Mouse (Mus musculus): ENCODE results near the gene Rnf224. TPM values are rescaled to one million over a fixed set of nuclear protein-coding genes. Genes with fewer than 3 reads are reported as not detected.

The Rnf224 gene
- polyA plus RNA-seq, 1 experiment from 2014 or later = 0.69 TPM

GRCm38 (mm10) chr2:25186575-25186930, 50.0 kb downstream of the Rnf224 start:
- H3K9ac ChIP-seq (replicated peaks; ENCODE audit: low read length) = peak overlapping the region; percentile 70; the same call in 1 of the 2 replicates

GRCm38 (mm10) chr2:25185625-25186574, 50.7 kb downstream of the Rnf224 start:
- WGBS = under 1% methylated on average over 60 of the region's 64 CpGs
- peaks cover 23% of the 10 kb centered on the region for H3K27me3 ChIP-seq (ENCODE audit: insufficient read depth, low read length)
- peaks cover 38% of the 10 kb centered on the region for H3K4me1 ChIP-seq (ENCODE audit: insufficient read depth, low read length)
- no peaks in the 10 kb centered on the region for H3K9me3 ChIP-seq (ENCODE audit: low read length)
- peak overlapping the region; percentile 82 for H3K4me2 ChIP-seq (replicated peaks; ENCODE audit: low read depth, low read length)
- peak overlapping the region; percentile 70 for H3K9ac ChIP-seq (replicated peaks; ENCODE audit: low read length)
- H3K4me3 ChIP-seq (ENCODE audit: low read length) = peak overlapping the region; percentile 56
- peak overlapping the region; percentile 81 for H3K27ac ChIP-seq (ENCODE audit: low read length)
- peak; percentile 69 for ATAC-seq (ENCODE audit: low FRiP score, low TSS enrichment)
- H3K36me3 ChIP-seq (ENCODE audit: insufficient read depth, low read length) = peaks cover 2% of the 10 kb centered on the region; the same call in 1 of the 2 replicates

More at GRCm38 (mm10) chr2:25186575-25186930, 50.0 kb downstream of the Rnf224 start:
- ATAC-seq (ENCODE audit: low FRiP score, low TSS enrichment) = no peak; the same call in 1 of the 2 replicates
- Histone ChIP-seq H3K9me3 (ENCODE audit: low read length) (no peaks in the 10 kb centered on the region), H3K27me3 (ENCODE audit: insufficient read depth, low read length) (peaks cover 17% of the 10 kb centered on the region; the same call in 1 of the 2 replicates), H3K36me3 (ENCODE audit: insufficient read depth, low read length) (peaks cover 2% of the 10 kb centered on the region; the same call in 1 of the 2 replicates), H3K4me1 (ENCODE audit: insufficient read depth, low read length) (peaks cover 33% of the 10 kb centered on the region), H3K4me2 (replicated peaks; ENCODE audit: low read depth, low read length) (peak overlapping the region; percentile 82), H3K27ac (ENCODE audit: low read length) (no peak overlapping the region), H3K4me3 (ENCODE audit: low read length) (peak overlapping the region; percentile 56)
- WGBS = 38% methylated on average over 5 of the region's 5 CpGs

GRCm38 (mm10) chr2:25184496-25184895, 52.1 kb downstream of the Rnf224 start:
- peaks cover 31% of the 10 kb centered on the region for H3K27me3 ChIP-seq (ENCODE audit: insufficient read depth, low read length)
- H3K4me2 ChIP-seq (replicated peaks; ENCODE audit: low read depth, low read length) = no peak overlapping the region
- no peak overlapping the region for H3K27ac ChIP-seq (ENCODE audit: low read length)
- 93% methylated on average over 7 of the region's 7 CpGs for WGBS
- 0 out of 2 replicates have a peak overlapping the region, but pooled peaks have one; percentile 11 for H3K9ac ChIP-seq (replicated peaks; ENCODE audit: low read length)
- no peak for ATAC-seq (ENCODE audit: low FRiP score, low TSS enrichment)
- peaks cover 2% of the 10 kb centered on the region; the same call in 1 of the 2 replicates for H3K36me3 ChIP-seq (ENCODE audit: insufficient read depth, low read length)
- no peaks in the 10 kb centered on the region for H3K9me3 ChIP-seq (ENCODE audit: low read length)
- peaks cover 47% of the 10 kb centered on the region for H3K4me1 ChIP-seq (ENCODE audit: insufficient read depth, low read length)
- no peak overlapping the region for H3K4me3 ChIP-seq (ENCODE audit: low read length)

Other genes with a start within 250 kb of the Rnf224 start
- 101 and 103 TPM in 2 replicates for gene Nsmf, start 182.4 kb downstream of the Rnf224 start, polyA plus RNA-seq (2015; fragmentation: Nextera tagmentation; extraction: Ambion mirVana)
- 8.6 and 10.0 TPM in 2 replicates for gene Entpd8, start 156.5 kb downstream of the Rnf224 start, polyA plus RNA-seq (2015; fragmentation: Nextera tagmentation; extraction: Ambion mirVana)
- 0.39 and 0.65 TPM in 2 replicates for gene Noxa1, start 141.6 kb downstream of the Rnf224 start, polyA plus RNA-seq (2015; fragmentation: Nextera tagmentation; extraction: Ambion mirVana)
- gene Nrarp, start 56.0 kb downstream of the Rnf224 start, polyA plus RNA-seq (2015; fragmentation: Nextera tagmentation; extraction: Ambion mirVana) = 18.4 and 18.8 TPM in 2 replicates
- 16.0 and 16.8 TPM in 2 replicates for gene Tor4a, start 39.9 kb downstream of the Rnf224 start, polyA plus RNA-seq (2015; fragmentation: Nextera tagmentation; extraction: Ambion mirVana)
- 131 and 138 TPM in 2 replicates for gene Nelfb, start 25.3 kb downstream of the Rnf224 start, polyA plus RNA-seq (2015; fragmentation: Nextera tagmentation; extraction: Ambion mirVana)
- 0.54 and 0.82 TPM in 2 replicates for gene Stpg3, start 22.1 kb downstream of the Rnf224 start, polyA plus RNA-seq (2015; fragmentation: Nextera tagmentation; extraction: Ambion mirVana)
- 0.37 TPM in 1 of 2 replicates, not detected in the other for gene Fam166a, start 18.0 kb downstream of the Rnf224 start, polyA plus RNA-seq (2015; fragmentation: Nextera tagmentation; extraction: Ambion mirVana)
- gene Tubb4b, start 12.1 kb downstream of the Rnf224 start, polyA plus RNA-seq (2015; fragmentation: Nextera tagmentation; extraction: Ambion mirVana) = 627 and 671 TPM in 2 replicates
- 1.9 and 2.0 TPM in 2 replicates for gene Slc34a3, start 2.4 kb downstream of the Rnf224 start, polyA plus RNA-seq (2015; fragmentation: Nextera tagmentation; extraction: Ambion mirVana)
- 24.0 and 26.3 TPM in 2 replicates for gene Rnf208, start 5.5 kb upstream of the Rnf224 start, polyA plus RNA-seq (2015; fragmentation: Nextera tagmentation; extraction: Ambion mirVana)
- gene Cysrt1, start 5.7 kb upstream of the Rnf224 start, polyA plus RNA-seq (2015; fragmentation: Nextera tagmentation; extraction: Ambion mirVana) = 0.21 and 0.30 TPM in 2 replicates
- gene AL732309.1, start 10.1 kb upstream of the Rnf224 start, polyA plus RNA-seq (2015; fragmentation: Nextera tagmentation; extraction: Ambion mirVana) = 6.1 and 7.0 TPM in 2 replicates
- 24.8 and 25.6 TPM in 2 replicates for gene Tmem203, start 18.7 kb upstream of the Rnf224 start, polyA plus RNA-seq (2015; fragmentation: Nextera tagmentation; extraction: Ambion mirVana)
- gene Tprn, start 25.8 kb upstream of the Rnf224 start, polyA plus RNA-seq (2015; fragmentation: Nextera tagmentation; extraction: Ambion mirVana) = 12.0 and 12.1 TPM in 2 replicates
- gene Ssna1, start 35.7 kb upstream of the Rnf224 start, polyA plus RNA-seq (2015; fragmentation: Nextera tagmentation; extraction: Ambion mirVana) = 209 and 211 TPM in 2 replicates
- 146 and 152 TPM in 2 replicates for gene Anapc2, start 35.7 kb upstream of the Rnf224 start, polyA plus RNA-seq (2015; fragmentation: Nextera tagmentation; extraction: Ambion mirVana)
- not detected in 2 replicates for gene Tmem210, start 51.4 kb upstream of the Rnf224 start, polyA plus RNA-seq (2015; fragmentation: Nextera tagmentation; extraction: Ambion mirVana)
- not detected in 2 replicates for gene Lrrc26, start 53.1 kb upstream of the Rnf224 start, polyA plus RNA-seq (2015; fragmentation: Nextera tagmentation; extraction: Ambion mirVana)
- 0.22 and 0.60 TPM in 2 replicates for gene Grin1, start 82.4 kb upstream of the Rnf224 start, polyA plus RNA-seq (2015; fragmentation: Nextera tagmentation; extraction: Ambion mirVana)
- 53.7 and 57.5 TPM in 2 replicates for gene Man1b1, start 95.6 kb upstream of the Rnf224 start, polyA plus RNA-seq (2015; fragmentation: Nextera tagmentation; extraction: Ambion mirVana)
- 32.8 and 33.2 TPM in 2 replicates for gene Dpp7, start 119.6 kb upstream of the Rnf224 start, polyA plus RNA-seq (2015; fragmentation: Nextera tagmentation; extraction: Ambion mirVana)
- gene Uap1l1, start 128.9 kb upstream of the Rnf224 start, polyA plus RNA-seq (2015; fragmentation: Nextera tagmentation; extraction: Ambion mirVana) = 38.9 and 49.2 TPM in 2 replicates
- 39.3 and 41.2 TPM in 2 replicates for gene Sapcd2, start 135.5 kb upstream of the Rnf224 start, polyA plus RNA-seq (2015; fragmentation: Nextera tagmentation; extraction: Ambion mirVana)
- gene Entpd2, start 159.1 kb upstream of the Rnf224 start, polyA plus RNA-seq (2015; fragmentation: Nextera tagmentation; extraction: Ambion mirVana) = 5.5 and 6.4 TPM in 2 replicates
- 52.4 and 58.3 TPM in 2 replicates for gene Npdc1, start 162.6 kb upstream of the Rnf224 start, polyA plus RNA-seq (2015; fragmentation: Nextera tagmentation; extraction: Ambion mirVana)
- gene Fut7, start 186.5 kb upstream of the Rnf224 start, polyA plus RNA-seq (2015; fragmentation: Nextera tagmentation; extraction: Ambion mirVana) = not detected in 2 replicates
- 12.7 and 14.3 TPM in 2 replicates for gene Abca2, start 191.9 kb upstream of the Rnf224 start, polyA plus RNA-seq (2015; fragmentation: Nextera tagmentation; extraction: Ambion mirVana)
- 3.9 and 8.5 TPM in 2 replicates for gene Clic3, start 220.1 kb upstream of the Rnf224 start, polyA plus RNA-seq (2015; fragmentation: Nextera tagmentation; extraction: Ambion mirVana)
- 33.8 and 35.9 TPM in 2 replicates for gene Paxx, start 224.3 kb upstream of the Rnf224 start, polyA plus RNA-seq (2015; fragmentation: Nextera tagmentation; extraction: Ambion mirVana)
- 1.8 and 4.7 TPM in 2 replicates for gene Ptgds, start 233.3 kb upstream of the Rnf224 start, polyA plus RNA-seq (2015; fragmentation: Nextera tagmentation; extraction: Ambion mirVana)

Measured in kidney, embryonic 16.5 days (tissue).